Mouse (Mus musculus) embryonic facial prominence, embryonic 14.5 days (tissue): Measurements from ENCODE around the gene Kcnn3. TPM values are rescaled to one million over a fixed set of nuclear protein-coding genes. Genes with fewer than 3 reads are reported as not detected.

Experiments
- ATAC-seq: fragments of 200-750 bp; cut with Nextera tagmentation; 2 replicates; pipeline ENCODE4 v1.8.0; 2017; ENCODE audit warnings: low read depth, moderate number of reproducible peaks, moderate TSS enrichment
- DNase-seq: peaks from one replicate; pipeline ENCODE4 v3.0.0-alpha.2; 2015; ENCODE audit warnings: low spot score
- H3K27ac ChIP-seq: fragments of 300-500 bp; sonication (generic); replicated peaks from 2 replicates; pipeline ENCODE4 v1.5.1; 2014; ENCODE audit warnings: low read depth, mild to moderate bottlenecking, low read length, moderate library complexity
- H3K27me3 ChIP-seq: fragments of 300-500 bp; sonication (generic); replicated peaks from 2 replicates; pipeline ENCODE4 v1.6.1; 2014; ENCODE audit warnings: low read length; ENCODE audit not compliant: control insufficient read depth, insufficient read depth
- H3K36me3 ChIP-seq: fragments of 300-500 bp; sonication (generic); 2 replicates; pipeline ENCODE4 v1.6.1; 2014; ENCODE audit warnings: low read length, mixed read lengths; ENCODE audit not compliant: control insufficient read depth, insufficient read depth
- H3K4me1 ChIP-seq: fragments of 300-500 bp; sonication (generic); 2 replicates; pipeline ENCODE4 v1.6.1; 2014; ENCODE audit warnings: antibody characterized with exemption, low read length; ENCODE audit not compliant: control insufficient read depth, insufficient read depth
- H3K4me2 ChIP-seq: fragments of 300-500 bp; sonication (generic); 2 replicates; pipeline ENCODE4 v1.6.1; 2014; ENCODE audit warnings: low read depth, mild to moderate bottlenecking, low read length, moderate library complexity, mixed read lengths
- H3K4me3 ChIP-seq: fragments of 300-500 bp; sonication (generic); 2 replicates; pipeline ENCODE4 v1.5.1; 2014; ENCODE audit warnings: low read depth, mild to moderate bottlenecking, low read length
- H3K9ac ChIP-seq: fragments of 300-500 bp; sonication (generic); 2 replicates; pipeline ENCODE4 v1.6.1; 2014; ENCODE audit warnings: low read depth, mild to moderate bottlenecking, low read length, moderate library complexity, mixed read lengths
- H3K9me3 ChIP-seq: fragments of 300-500 bp; sonication (generic); 2 replicates; pipeline ENCODE4 v1.6.1; 2016; ENCODE audit warnings: low read length; ENCODE audit not compliant: control insufficient read depth
- WGBS: fragments of 180-500 bp; shearing (Covaris S2); extraction: QIAGEN DNeasy Blood & Tissue Kit; methylation state at CpG from one replicate; pipeline ENCODE4 v1.1.7; 2014; 5-methylcytosine and 5-hydroxymethylcytosine counted together
- polyA plus RNA-seq: library from polyadenylated mRNA; unstranded; fragments of >200 nt; fragmentation: Nextera tagmentation; extraction: Ambion mirVana; gene quantifications from 2 replicates; pipeline ENCODE4 v1.2.1, GENCODE M21; 2014

Gene Kcnn3
- polyA plus RNA-seq, 1 experiment from 2014 or later, result 3.7 TPM

- H3K27me3 ChIP-seq, result no peaks in the 10 kb centered on the region
- H3K4me2 ChIP-seq, result no peak overlapping the region
- H3K36me3 ChIP-seq, result no peaks in the 10 kb centered on the region
- WGBS, result 84% methylated on average over 5 of the region's 5 CpGs
- no peak overlapping the region for H3K27ac ChIP-seq
- H3K9ac ChIP-seq, result no peak overlapping the region
- H3K4me1 ChIP-seq, result no peaks in the 10 kb centered on the region
- ATAC-seq (no peak), DNase-seq (no peak)
- H3K9me3 ChIP-seq, result no peaks in the 10 kb centered on the region
- no peak overlapping the region for H3K4me3 ChIP-seq
Measured at GRCm38 (mm10) chr3:89577154-89577553, 57.2 kb downstream of the Kcnn3 start.

DNA sequence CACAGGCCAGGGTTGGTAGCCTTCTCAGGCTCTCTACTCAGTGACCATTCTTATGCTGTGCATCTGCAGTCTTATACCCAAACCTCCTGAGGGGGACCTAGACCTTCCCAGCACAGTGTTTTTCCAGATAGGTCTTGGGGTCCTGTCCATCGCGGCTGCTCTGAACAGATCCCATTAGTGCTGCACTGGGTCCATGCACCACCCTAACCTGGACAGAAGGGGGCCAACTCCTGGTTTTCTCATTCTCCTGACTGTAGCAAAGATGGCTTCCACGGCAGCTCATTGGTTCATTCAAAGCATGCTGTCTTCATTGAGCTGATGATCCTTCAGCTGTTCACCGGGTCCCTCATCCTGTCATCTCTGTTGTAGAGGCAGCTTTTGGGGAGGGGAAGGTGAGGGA is 58.1 kb downstream of the Kcnn3 start:
- no peaks in the 10 kb centered on the region for H3K9me3 ChIP-seq
- H3K4me1 ChIP-seq, result no peaks in the 10 kb centered on the region
- ATAC-seq (no peak), DNase-seq (no peak)
- H3K27me3 ChIP-seq, result no peaks in the 10 kb centered on the region
- no peak overlapping the region for H3K9ac ChIP-seq
- H3K36me3 ChIP-seq, result no peaks in the 10 kb centered on the region
- H3K4me2 ChIP-seq, result no peak overlapping the region
- WGBS, result 69% methylated on average over 4 of the region's 4 CpGs
- H3K4me3 ChIP-seq, result no peak overlapping the region
- H3K27ac ChIP-seq, result no peak overlapping the region

GRCm38 (mm10) chr3:89578803-89579202 is 58.8 kb downstream of the Kcnn3 start:
- H3K27me3 ChIP-seq, result no peaks in the 10 kb centered on the region
- DNase-seq (peak; percentile 33), ATAC-seq (0 out of 2 replicates have a peak, but pooled peaks have one; percentile 56)
- H3K27ac ChIP-seq, result no peak overlapping the region
- no peak overlapping the region for H3K4me3 ChIP-seq
- no peaks in the 10 kb centered on the region for H3K36me3 ChIP-seq
- WGBS, result 26% methylated on average over 9 of the region's 10 CpGs
- H3K9ac ChIP-seq, result no peak overlapping the region
- H3K9me3 ChIP-seq, result no peaks in the 10 kb centered on the region
- no peaks in the 10 kb centered on the region for H3K4me1 ChIP-seq
- no peak overlapping the region for H3K4me2 ChIP-seq

- Histone ChIP-seq H3K36me3 (no peaks in the 10 kb centered on the region), H3K27me3 (no peaks in the 10 kb centered on the region), H3K4me3 (no peak overlapping the region), H3K9ac (no peak overlapping the region), H3K4me2 (no peak overlapping the region), H3K4me1 (peaks cover 12% of the 10 kb centered on the region; the same call in 1 of the 2 replicates), H3K9me3 (no peaks in the 10 kb centered on the region), H3K27ac (0 out of 2 replicates have a peak overlapping the region, but pooled peaks have one; percentile 23)
- WGBS, result 40% methylated on average over 4 of the region's 4 CpGs
- DNase-seq (peak; percentile 77), ATAC-seq (peak; percentile 41; the same call in 1 of the 2 replicates)
Measured at GRCm38 (mm10) chr3:89584254-89584653, 64.3 kb downstream of the Kcnn3 start.

GRCm38 (mm10) chr3:89588436-89588835 is 68.5 kb downstream of the Kcnn3 start:
- Histone ChIP-seq H3K27me3 (no peaks in the 10 kb centered on the region), H3K36me3 (no peaks in the 10 kb centered on the region), H3K27ac (no peak overlapping the region), H3K9me3 (no peaks in the 10 kb centered on the region), H3K4me3 (no peak overlapping the region), H3K9ac (no peak overlapping the region), H3K4me1 (peaks cover 18% of the 10 kb centered on the region), H3K4me2 (no peak overlapping the region)
- ATAC-seq, result no peak
- WGBS, result 46% methylated on average over 11 of the region's 11 CpGs
- DNase-seq, result no peak

DNA sequence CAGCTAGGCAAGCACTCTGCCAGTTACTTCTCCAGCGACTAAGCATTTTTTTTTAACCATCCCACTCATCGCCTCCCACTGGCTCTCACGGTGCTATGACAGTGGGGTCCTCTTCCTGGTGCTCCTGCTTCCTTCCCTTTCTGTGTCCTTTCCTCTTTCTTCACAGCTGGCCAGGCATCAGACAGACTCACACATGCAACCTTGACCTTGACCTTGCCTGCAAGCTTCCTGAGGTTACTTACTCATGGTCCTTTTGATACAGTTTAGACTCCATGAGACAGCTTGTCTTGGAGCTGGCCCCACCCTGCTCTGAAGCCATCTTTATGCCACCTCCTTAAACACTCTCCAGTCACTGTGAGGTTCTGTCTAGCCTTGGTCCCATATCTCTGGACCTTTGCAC is 69.4 kb downstream of the Kcnn3 start:
- no peak overlapping the region for H3K27ac ChIP-seq
- WGBS, result 65% methylated on average over 3 of the region's 3 CpGs
- no peak for ATAC-seq
- H3K4me1 ChIP-seq, result peaks cover 18% of the 10 kb centered on the region
- H3K36me3 ChIP-seq, result no peaks in the 10 kb centered on the region
- no peaks in the 10 kb centered on the region for H3K9me3 ChIP-seq
- H3K9ac ChIP-seq, result no peak overlapping the region
- DNase-seq, result no peak
- no peaks in the 10 kb centered on the region for H3K27me3 ChIP-seq
- no peak overlapping the region for H3K4me3 ChIP-seq
- no peak overlapping the region for H3K4me2 ChIP-seq

DNA sequence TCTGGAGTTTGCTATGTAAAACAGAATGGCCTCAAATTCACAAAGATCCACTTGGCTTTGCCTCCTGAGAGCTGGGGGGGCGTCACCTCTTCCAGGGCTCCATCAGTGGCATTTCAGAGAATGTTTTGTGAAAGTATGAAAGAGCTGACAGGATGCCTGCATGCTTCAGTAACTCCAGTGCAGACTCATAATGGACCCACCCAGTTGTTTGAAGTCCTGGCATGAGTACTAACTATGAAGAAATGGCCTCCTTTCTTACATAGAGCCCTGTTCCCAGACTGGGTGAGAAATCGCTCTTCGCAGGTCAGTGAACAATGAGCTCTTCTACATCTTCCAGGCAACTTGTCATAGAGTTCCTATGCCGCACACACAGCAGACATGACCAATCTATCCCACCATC is 70.4 kb downstream of the Kcnn3 start:
- H3K27ac ChIP-seq, result no peak overlapping the region
- peaks cover 18% of the 10 kb centered on the region for H3K4me1 ChIP-seq
- no peak overlapping the region for H3K4me2 ChIP-seq
- H3K9me3 ChIP-seq, result no peaks in the 10 kb centered on the region
- H3K36me3 ChIP-seq, result no peaks in the 10 kb centered on the region
- no peak overlapping the region for H3K9ac ChIP-seq
- H3K27me3 ChIP-seq, result no peaks in the 10 kb centered on the region
- no peak for ATAC-seq
- no peak overlapping the region for H3K4me3 ChIP-seq
- no peak for DNase-seq
- WGBS, result 83% methylated on average over 4 of the region's 4 CpGs

DNA sequence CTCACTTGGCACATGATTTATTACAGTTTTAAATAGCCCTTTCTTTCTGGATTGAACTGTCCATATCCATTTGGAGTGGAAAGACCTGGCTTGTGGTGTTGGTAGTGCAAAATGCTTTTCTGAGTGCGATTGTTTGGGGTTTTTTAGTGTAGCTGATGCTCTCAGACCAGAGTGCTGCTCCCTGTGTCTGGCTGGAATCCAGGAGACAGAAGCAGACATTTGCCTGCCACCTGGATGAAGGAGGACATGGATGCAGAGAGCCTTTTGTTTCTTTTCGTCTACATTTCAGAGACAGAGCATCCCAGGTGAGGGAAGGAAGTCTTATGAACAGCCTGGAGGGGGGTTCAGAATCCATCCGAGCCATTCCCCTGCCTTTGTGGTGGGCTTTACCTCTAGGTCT is 71.5 kb downstream of the Kcnn3 start:
- Histone ChIP-seq H3K27me3 (no peaks in the 10 kb centered on the region), H3K4me2 (no peak overlapping the region), H3K36me3 (no peaks in the 10 kb centered on the region), H3K9me3 (no peaks in the 10 kb centered on the region), H3K4me1 (peaks cover 18% of the 10 kb centered on the region), H3K27ac (no peak overlapping the region), H3K4me3 (no peak overlapping the region), H3K9ac (no peak overlapping the region)
- DNase-seq, result no peak
- 50% methylated on average over 3 of the region's 3 CpGs for WGBS
- ATAC-seq, result no peak

GRCm38 (mm10) chr3:89592809-89593208 is 72.8 kb downstream of the Kcnn3 start:
- H3K27me3 ChIP-seq, result no peaks in the 10 kb centered on the region
- H3K4me2 ChIP-seq, result no peak overlapping the region
- no peak overlapping the region for H3K27ac ChIP-seq
- peaks cover 18% of the 10 kb centered on the region; the same call in 1 of the 2 replicates for H3K4me1 ChIP-seq
- H3K4me3 ChIP-seq, result no peak overlapping the region
- WGBS, result 62% methylated on average over 11 of the region's 11 CpGs
- no peaks in the 10 kb centered on the region for H3K9me3 ChIP-seq
- ATAC-seq, result no peak
- no peak for DNase-seq
- no peaks in the 10 kb centered on the region for H3K36me3 ChIP-seq
- H3K9ac ChIP-seq, result no peak overlapping the region
